Mouse (Mus musculus) liver, postnatal 0 days (tissue): ENCODE results near the gene Tppp.

Experiments
- CTCF ChIP-seq: sonication (generic); IDR thresholded peaks from 2 replicates; pipeline ENCODE4 v1.5.1; 2016; ENCODE audit warnings: antibody characterized with exemption, low read depth
- EP300 ChIP-seq: IDR thresholded peaks from 2 replicates; pipeline ENCODE4 v1.6.1; 2016; ENCODE audit warnings: antibody characterized with exemption, low read depth, mild to moderate bottlenecking

DNA sequence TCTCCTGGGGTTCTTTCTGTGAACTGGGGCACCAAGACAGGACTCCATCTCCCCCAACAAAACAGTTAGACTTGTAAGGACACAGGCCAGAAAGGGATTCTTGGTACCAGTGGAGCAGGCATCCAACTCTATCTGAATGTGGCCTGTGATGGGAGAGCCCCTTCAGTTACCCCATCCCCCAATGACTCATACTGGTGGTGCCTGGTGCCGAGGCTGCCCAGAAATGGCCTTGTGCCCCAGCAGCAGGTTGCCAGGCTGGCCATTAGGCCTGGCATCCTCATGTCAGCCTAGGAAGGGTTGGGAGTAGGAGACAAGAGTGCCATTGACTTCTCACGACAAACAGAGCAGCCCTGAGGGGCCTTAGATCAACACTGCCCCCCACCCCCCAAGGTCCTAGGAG, 18.9 kb downstream of the Tppp start:
- TF ChIP-seq CTCF (no peak), EP300 (no peak)
